Mouse (Mus musculus) heart, postnatal 36 days (tissue): ENCODE data around the gene Racgap1. TPM values are rescaled to one million over a fixed set of nuclear protein-coding genes. Genes with fewer than 3 reads are reported as not detected.
A peak's percentile ranks its signal among the peaks of the same experiment; 100 is the strongest.

Source experiments
- DNase-seq, 2 experiments: peaks; one replicate each; pipeline ENCODE4 v3.0.0; 2021 to 2022
- intact Hi-C: fragments of 180-260 bp; cut with DNase I; formaldehyde crosslinking; loops from one replicate; pipeline ENCODE4 v1.15.1; 2025
- total RNA-seq, 2 experiments: library from RNA; stranded (reverse); gene quantifications; 2 replicates each; pipeline ENCODE4 v1.2.3; 2021

Racgap1 gene
- total RNA-seq, 2 experiments from 2014 or later: 2.1 to 2.2 TPM

DNA sequence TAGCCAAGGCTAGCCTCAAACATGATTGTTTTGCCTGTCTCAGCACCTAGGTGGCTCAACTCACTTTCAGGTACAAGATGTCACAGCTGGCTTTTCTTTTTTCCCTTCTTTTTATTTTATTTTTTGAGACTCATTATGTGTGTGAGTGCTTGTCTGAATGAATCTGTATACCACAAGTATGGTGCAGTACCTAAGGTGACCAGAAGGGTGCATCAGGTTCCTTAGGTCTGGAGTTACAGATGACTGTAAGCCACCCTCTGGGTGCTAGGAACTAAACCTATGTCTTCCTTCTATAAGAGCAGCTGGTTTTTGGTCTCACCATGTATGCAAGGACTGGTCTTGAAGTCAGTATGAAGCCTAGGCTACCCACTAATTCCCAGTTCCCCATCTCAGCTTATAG lies 19.8 kb downstream of the Racgap1 start:
- DNase-seq: no peak
- intact Hi-C loops: no loop called here

DNA sequence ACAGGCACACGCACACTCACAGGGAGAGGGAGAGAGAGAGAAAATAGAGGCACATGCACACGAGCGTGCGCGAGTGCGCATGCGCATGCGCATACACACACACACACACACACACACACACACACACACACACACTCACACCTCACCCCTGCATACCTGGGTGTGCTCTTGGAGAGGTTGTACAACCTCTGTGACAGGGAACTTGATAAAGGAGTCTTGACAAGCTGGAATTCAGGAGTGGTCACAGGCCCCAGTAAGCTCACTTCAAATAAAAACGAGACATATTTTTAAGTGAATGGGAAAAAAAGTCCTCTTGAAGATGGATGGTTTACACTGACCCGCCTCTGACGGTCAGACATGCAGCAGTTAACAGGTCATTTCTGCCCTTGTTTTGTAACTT lies 29.4 kb downstream of the Racgap1 start:
- intact Hi-C loops: no loop called here
- no peak for DNase-seq

DNA sequence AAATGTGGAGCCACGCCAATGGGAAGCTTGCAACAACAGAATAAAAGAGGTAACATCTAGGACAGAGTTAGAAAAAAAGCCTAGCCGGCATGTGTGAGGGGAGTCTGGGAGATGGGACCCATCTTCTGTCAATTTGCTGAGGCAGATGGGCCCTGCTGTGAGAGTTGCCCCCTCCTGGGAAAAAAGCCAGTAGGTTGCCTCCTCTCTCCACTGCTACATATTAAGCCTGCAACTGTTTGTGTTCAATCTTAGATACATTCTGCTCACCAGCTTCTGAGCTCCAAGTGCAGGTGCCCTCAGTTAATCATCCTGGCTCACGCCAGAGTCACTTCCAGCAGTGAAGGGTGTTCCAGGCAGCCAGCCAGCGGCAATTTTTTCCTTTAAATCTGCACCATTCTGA lies 31.6 kb downstream of the Racgap1 start:
- intact Hi-C loops: no loop called here

DNA sequence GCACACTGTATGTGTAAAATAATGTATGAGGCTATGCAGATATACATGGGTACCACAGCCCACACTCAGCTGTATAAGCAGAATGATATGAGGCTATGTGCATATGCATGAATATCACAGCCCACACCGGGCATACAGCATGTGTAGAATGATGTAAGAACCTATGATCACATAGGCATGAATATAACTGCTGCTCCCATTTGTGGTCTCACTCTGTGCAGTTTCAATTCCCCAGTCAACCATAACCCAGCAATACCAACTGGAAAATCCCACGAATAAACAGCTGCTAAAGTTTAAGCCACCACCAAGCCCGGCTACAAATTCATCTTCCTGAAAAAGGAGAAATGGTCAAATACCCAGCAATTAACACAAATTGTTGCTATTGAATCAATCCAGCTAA lies 32.9 kb downstream of the Racgap1 start:
- intact Hi-C loops: no loop called here
- DNase-seq: no peak

More for the DNA sequence above, 31.6 kb downstream of the Racgap1 start:
- DNase-seq: no peak

DNA sequence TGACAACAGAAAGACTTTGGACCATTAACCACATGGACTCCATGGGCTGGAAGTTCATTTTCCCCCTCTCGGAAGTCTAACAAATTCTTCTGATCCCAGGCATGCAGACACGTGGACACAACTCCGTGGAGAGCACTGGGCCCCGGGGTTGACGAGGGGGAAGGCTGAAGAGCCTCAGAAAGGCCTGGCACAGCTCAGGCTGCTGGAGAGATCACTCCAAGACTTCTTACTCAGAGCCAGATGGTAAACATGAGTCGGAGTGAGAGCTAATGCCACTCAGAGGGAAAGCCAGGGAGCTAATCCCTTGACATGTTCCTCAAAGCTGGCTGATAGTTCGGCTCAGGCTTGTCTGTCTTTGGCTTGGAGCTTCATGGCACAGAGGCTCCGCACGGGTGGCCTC lies 36.2 kb downstream of the Racgap1 start:
- intact Hi-C loops: no loop called here

DNA sequence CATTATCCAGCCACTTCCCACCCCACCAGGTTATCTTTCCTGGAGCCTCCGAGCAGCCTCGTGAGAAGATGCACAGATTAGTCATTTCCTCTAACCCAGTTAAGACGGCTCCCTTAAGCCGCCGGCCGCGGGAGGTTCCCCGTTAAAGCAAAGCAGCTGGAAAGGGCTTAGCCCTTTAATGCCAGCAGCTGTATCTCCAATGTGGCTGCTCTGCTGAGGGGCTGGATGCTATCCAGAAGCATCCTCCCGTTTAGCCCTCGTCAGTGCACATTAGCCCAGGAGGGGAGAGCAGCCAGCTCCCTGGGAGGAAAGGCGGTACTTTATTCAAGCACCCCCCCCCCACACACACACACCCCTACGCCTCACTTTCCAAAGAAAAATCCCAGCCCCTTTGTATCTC lies 36.7 kb downstream of the Racgap1 start:
- DNase-seq: peak; percentile 22 to 30
- intact Hi-C loops: no loop called here

More for the DNA sequence above, 36.2 kb downstream of the Racgap1 start:
- DNase-seq: no peak

DNA sequence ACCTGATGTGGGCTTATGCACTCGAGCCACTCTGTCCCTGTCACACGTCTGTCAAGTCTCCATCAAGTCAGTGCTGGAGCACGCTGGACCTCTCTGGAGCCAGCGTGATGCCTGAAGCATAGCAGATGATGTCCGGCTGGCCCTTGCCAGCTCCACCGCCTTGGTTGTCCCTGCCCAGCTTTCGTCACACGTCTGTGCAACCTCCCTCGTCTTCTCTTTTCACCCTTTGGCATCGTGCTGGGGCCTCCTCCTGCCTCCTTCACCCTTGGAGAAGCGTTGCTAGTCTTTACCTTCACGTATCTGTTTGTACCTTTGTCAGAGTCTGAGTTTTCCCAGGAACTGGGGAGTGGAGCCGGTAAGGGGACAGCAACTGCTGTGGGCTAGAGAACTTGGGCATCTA lies 37.2 kb downstream of the Racgap1 start:
- peak in 1 of 2 experiments; percentile 7 for DNase-seq
- intact Hi-C loops: no loop called here

DNA sequence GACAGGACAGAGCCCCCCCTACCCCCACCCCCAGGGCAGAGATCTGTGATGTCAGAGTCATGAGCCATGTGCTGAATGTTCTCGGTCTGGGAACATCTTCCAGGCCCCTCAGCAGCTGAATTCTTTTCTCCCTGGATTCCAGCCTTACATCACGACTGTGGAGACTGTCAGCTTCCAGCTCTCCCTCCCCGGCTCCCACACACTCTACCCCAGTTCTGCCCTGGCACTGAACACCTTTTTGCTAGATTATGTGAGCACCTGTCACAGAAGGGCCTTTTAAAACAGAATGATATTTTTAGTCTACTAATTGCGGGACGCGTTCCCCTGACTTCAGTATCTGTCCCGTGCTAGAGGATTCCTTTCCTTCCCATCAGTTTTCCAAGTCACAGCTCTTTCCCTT lies 39.9 kb downstream of the Racgap1 start:
- no peak for DNase-seq
- intact Hi-C loops: no loop called here

DNA sequence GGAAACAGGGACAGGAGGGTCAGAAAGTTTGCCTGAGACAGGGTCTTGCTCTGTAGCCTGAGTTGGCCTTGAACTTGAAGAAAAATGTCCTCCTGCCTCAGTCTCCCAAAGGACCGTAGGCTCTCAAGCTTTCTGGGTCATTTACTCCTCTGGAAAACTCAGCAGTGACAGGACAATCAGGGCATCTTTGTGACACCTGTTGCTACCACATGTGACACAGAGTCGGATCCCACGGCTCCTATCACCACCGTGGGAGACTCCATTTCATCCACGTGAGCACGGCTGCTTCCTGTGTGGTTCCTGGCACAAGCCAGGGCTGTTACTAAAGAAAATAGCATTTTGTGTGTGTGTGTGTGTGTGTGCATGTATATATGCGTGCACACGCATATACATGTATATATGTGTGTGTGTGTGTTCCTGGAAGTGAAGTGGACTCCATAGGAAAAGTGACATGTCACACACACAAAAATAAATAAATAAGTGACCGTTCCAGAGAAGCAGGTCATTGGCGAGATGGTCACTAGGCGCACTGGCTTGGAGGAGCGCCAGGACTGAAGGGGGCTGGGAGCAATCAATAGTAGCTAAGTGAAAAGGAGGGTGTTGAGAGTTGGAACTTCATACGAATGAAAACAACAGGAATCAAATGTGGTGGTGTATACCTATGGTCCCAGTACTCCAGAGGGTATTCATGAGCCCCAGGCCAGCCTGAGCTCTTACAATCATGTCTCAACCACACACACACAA lies 42.9 kb downstream of the Racgap1 start:
- intact Hi-C loops: no loop called here
- no peak for DNase-seq

DNA sequence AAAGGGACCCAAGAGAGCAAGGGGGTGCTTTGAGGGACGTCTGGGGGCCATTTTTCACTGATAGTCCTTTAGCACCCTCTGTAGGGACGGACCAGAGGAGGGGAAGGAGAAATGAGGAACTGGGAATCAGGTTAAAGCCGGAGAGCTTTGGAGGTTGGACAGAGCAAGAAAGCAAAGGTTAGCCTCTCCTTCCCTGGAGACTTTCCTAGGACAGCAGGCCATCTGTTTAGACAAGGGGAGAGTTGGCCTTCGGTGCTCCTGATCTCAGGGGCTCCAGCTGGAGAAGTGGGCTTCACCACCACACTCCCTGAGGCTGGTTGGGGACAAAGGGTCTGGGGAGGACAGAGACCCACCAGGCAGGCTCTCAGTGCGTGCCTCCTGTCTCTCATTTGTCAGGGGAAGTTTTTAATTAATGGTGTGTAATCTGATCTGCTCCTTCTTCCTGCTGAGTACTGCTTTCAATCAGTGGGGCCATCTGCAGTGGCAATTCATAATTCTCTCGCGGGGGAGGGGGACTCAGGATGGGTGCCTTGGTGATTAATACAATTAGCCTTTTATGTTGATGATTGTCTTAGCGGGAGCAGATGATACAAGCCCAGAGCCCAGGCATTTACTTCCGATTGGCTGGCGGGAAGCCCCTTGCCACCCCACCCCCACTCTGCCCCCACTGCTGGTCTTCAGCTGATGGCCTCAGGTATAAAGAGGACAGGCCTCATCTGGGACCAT lies 43.9 kb downstream of the Racgap1 start:
- intact Hi-C loops: no loop called here
- DNase-seq: no peak

DNA sequence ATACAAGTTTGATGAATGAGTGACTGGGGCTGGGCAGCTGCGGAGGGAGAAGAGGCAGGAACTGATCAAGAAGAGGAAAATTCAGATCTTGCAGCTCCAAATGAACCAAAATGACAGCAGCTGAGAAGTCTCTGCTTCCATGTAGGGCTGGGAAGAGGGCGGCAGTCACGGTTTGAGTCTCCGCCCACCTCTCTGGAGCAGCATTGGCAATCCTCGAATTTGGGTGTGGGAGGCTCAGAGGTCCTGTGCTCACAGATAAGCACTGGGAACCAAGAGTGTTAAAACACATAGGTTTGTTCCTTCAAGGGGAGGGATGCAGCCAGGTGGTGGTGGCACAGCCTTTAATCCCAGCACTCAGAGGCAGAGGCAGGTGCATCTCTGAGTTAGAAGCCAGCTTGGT lies 44.9 kb downstream of the Racgap1 start:
- no peak for DNase-seq
- intact Hi-C loops: no loop called here

DNA sequence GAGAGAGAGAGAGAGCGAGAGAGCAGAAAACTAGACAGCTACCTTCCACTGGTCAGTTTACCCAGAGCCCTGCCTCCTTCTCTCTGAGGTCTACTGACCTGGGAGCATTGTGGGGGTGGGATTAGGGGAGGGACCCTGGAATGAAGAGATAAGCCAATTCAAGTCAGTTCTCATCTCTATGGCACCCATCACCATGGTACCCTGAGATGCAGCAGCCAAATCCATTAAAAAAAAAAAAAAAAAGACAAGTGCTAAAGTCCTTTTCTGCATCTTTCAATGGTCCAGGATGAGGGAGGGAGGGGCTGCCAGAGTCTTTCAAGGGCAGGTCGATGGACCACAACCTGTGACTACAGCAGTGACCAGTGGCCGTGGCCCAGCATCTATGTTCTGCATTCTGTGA lies 45.9 kb downstream of the Racgap1 start:
- intact Hi-C loops: no loop called here
- DNase-seq: no peak

DNA sequence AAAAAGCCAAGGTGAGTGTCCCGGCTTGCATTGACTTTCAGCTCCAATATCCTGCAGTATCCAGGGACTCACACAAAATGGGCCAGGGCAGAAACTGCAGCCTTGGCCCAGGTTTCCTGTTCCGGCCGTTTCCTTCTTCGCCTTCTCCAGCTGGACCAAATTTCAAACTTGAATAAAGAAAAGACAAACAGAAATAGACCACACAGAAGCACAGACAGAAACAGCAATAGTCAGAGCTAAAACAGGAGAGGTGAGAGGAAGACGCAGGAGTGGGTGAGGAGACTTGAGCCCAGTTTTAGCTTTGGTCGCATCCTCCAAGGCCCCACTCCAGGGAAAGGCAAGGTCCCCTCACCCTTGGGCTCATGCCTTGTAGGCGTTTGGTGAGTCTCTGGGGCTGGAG lies 48.2 kb downstream of the Racgap1 start:
- intact Hi-C loops: no loop called here
- no peak for DNase-seq

DNA sequence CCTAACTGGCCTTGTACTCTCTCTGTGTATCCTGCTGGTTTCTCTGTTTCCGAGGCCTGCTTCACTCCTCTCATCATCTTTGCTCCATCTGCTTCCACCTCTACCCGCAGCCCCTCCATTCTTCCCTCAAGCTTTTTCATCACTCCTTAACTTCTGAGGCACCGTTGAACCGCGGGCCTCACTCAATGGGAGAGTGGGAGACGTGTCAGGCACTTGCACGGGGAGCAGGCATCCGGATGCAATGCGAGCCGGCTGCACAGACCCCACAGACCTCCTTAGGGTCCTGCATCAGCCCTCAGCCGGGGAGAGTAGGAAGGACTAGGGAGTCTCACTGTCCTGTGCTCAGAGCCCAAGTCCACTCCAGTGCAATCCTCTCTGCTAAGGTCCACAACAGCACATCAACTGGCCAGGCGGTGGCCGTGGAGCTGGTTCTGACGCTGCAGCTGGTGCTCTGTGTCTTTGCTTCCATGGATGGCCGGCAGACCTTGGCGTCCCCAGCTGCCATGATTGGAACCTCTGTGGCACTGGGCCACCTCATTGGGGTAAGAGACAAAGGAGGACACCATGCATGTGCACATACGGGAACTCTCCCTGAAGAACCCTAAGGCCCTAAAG lies 49.1 kb downstream of the Racgap1 start:
- intact Hi-C loops: no loop called here
- DNase-seq: no peak

DNA sequence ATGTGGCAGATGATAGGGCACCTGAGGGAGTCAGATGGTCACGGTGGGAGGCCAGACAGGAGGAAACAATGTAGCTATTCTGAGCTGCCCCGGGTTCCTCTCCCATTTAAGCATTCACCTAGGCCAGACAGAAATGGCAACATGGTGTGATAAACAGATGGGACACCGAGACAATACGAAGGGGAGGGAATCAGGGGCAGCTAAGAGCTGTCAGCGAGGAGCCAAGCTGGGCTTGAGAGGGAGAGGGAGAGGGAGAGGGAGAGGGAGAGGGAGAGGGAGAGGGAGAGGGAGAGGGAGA lies 49.7 kb downstream of the Racgap1 start:
- no peak for DNase-seq
- intact Hi-C loops: no loop called here

DNA sequence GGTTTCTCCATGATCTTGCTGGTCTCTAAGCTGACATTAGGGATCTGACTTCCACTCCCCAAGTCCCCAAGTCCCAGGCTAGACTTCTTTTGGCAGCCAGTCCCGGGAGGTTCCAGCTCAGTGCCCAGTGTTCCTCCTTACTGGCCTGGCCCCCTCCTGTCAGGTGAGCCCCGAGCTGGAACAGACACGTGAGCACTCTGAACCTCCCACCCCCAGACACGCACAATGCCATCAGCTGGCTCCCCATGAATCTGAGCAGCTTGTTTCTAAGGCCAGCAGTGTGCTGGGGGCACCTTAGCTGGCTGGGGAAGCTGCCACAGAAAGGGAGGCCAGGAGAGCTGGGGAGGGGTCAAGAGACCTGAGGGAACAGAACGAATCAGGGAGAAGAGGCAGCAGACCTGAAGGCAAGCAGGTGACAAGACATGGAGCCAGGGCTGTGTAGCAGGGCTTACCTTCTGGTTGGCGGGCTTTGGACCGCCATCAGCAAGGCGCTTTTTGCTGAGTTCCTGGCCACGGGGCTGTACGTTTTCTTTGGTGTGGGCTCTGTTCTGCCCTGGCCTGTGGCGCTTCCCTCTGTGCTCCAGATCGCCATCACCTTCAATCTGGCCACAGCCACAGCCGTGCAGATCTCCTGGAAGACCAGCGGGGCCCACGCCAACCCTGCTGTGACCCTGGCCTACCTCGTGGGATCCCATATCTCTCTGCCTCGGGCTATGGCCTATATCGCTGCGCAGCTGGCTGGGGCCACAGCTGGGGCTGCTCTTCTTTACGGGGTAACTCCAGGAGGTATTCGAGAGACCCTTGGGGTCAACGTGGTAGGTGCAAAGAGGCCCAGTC lies 50.3 kb downstream of the Racgap1 start, which contains the start of gene Aqp6:
TSS of gene Aqp6 (plus strand) at position 415 of the 837 bp plus-strand sequence.
- no peak for DNase-seq
- intact Hi-C loops: no loop called here

DNA sequence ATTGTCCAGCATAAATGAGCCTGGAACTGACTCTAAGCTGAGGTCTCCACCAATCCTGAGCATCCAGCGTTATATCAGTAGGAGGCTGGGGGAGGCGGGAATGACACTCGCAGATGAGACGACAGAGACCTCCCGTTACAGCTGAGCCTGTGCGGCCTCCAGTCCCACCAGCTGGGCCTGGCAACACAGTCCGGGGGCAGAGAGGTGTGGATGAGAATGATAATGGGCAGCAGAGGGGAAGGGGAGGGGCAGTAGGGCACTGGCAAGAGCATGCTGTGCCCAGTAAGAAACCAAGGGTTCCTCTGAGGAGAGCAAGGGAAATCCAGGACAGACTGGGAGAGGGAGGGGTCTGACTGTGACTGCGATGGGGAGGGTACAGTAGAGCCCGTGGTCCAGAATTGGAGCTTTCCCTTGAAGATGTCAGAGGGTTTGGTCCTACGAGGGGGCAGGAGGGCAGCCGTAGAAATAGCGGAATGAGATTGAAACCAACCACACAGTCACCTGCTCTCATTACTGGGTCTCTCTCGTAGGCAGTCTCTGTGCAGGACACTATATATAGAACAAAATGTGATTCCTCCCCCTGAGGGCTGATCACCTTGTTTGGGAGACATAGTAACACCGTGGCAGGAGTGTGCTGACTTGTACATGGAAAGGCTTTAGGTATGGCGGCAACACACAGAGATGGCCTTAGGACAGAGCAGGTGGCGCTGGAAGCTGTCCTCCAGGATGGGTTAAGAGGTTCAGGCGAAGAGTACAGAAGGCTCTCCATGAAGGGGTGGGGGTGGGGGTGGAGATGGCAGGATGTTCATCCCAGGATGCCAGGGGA lies 52.0 kb downstream of the Racgap1 start:
- intact Hi-C loops: no loop called here
- DNase-seq: no peak

DNA sequence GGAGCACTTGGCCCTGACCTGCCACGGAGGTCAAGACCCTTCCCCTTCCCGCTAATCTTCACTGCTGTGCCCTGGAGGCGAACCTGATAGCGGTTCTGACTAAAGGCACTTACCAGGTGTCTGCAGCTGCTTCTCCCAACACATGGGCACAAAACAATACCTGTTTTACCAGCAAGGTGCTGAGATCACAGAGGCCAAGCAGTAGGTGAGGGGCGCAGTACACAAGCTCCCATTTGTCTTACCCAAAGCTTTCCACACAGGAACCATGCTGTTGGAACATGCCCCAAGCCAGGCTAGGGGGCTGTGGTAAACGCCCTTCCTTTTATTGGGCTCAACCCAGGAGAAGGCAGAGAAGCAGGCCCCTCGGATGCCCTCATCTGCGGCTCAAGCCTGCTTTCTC lies 53.9 kb downstream of the Racgap1 start:
- no peak for DNase-seq
- intact Hi-C loops: loop anchor here (2.0 kb wide), 1 partner anchor 179 kb away; no protein-coding TSS in a partner anchor

DNA sequence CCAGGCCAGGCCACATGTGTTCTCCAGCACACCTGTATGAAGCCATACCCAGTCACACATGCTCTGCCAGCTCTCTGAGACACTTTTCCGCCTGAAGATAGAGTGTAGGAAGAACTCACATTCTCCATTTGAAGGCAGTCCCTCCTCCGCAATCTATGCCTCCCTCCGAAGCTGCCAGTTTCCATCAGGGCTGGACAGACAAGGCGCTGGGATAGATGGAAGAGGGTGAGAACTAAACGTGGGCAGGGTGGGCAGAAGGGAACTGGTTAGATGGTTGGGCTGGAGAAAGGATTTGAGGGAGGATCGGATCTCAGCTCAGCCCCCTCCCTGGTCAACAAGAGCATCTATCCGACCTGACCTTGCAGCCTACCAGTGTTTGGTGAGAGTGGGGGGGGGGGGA lies 54.6 kb downstream of the Racgap1 start:
- intact Hi-C loops: loop anchor here (1.0 to 2.0 kb wide), 5 partner anchors 72 to 312 kb away; no protein-coding TSS in a partner anchor
- no peak for DNase-seq
